Mouse (Mus musculus) embryonic stem cell, embryonic (primary cell): ENCODE measurements around the gene Ap5s1.

ENCODE experiments used
- CTCF ChIA-PET, 4 experiments: fragments of 300-600 bp in 2 of 4; fragments of 350-600 bp in 2 of 4; sonication (Branson Sonifier 250); formaldehyde crosslinking; loops; one replicate each; lab custom pipeline; 2022; ENCODE audit warnings: inconsistent platforms in 2 of 4; lab: Charles Lee
- POLR2A ChIA-PET, 4 experiments: fragments of 300-600 bp in 2 of 4; fragments of 350-600 bp in 2 of 4; sonication (Branson Sonifier 250); formaldehyde crosslinking; loops; one replicate each; lab custom pipeline; 2022; ENCODE audit warnings: antibody characterized with exemption in 4 of 4, inconsistent platforms in 1 of 4; lab: Charles Lee

The Ap5s1 gene

GRCm38 (mm10) chr2:131255738-131256137 is 48.9 kb downstream of the Ap5s1 start:
- CTCF ChIA-PET, result interaction anchor here in 3 of 4 experiments (0.6 to 2.4 kb wide), 19 partner anchors 10 to 867 kb away, joined by 3 to 9 read pairs (median 4); partner anchors contain the start of genes 1700037H04Rik (in 1 of the 3), Cdc25b (in 1 of the 3), Mavs (in 1 of the 3) and Spef1 (in 1 of the 3)
- POLR2A ChIA-PET, result interaction anchor here (0.6 to 7.6 kb wide), 50 partner anchors 7 to 774 kb away, joined by 3 to 75 read pairs (median 4); partner anchors contain the start of genes Mavs (in 3 of the 4), 1700037H04Rik (in 2 of the 4), Cdc25b (in 2 of the 4) and Cenpb (in 2 of the 4)

GRCm38 (mm10) chr2:131258693-131259092 is 51.8 kb downstream of the Ap5s1 start:
- ChIA-PET CTCF (interaction anchor here in 1 of 4 experiments (0.6 kb wide), 1 partner anchor 674 kb away, joined by 4 read pairs; no protein-coding TSS in a partner anchor), POLR2A (interaction anchor here in 2 of 4 experiments (0.7 to 2.0 kb wide), 3 partner anchors 75 to 99 kb away, joined by 3 to 5 read pairs (median 3); partner anchors contain the start of gene 1700037H04Rik (in 1 of the 2))

- CTCF ChIA-PET, result interaction anchor here in 3 of 4 experiments (0.7 to 1.4 kb wide), 4 partner anchors 9 to 284 kb away, joined by 3 read pairs; partner anchors contain the start of gene Rnf24 (in 1 of the 3)
These were observed 53.8 kb downstream of the Ap5s1 start for GRCm38 (mm10) chr2:131260544-131261307.

GRCm38 (mm10) chr2:131261481-131262212 is 54.8 kb downstream of the Ap5s1 start:
- ChIA-PET CTCF (interaction anchor here (0.5 to 1.8 kb wide), 12 partner anchors 8 to 546 kb away, joined by 3 to 5 read pairs (median 3); partner anchors contain the start of genes 1700037H04Rik (in 1 of the 4), Cdc25b (in 1 of the 4), Rnf24 (in 1 of the 4) and Spef1 (in 1 of the 4)), POLR2A (interaction anchor here (0.5 to 4.8 kb wide), 48 partner anchors 8 to 739 kb away, joined by 3 to 36 read pairs (median 5); partner anchors contain the start of genes 1700037H04Rik (in 3 of the 4), Mavs (in 2 of the 4), Rnf24 (in 2 of the 4) and Cdc25b (in 1 of the 4))

More at GRCm38 (mm10) chr2:131260544-131261307, 53.8 kb downstream of the Ap5s1 start:
- POLR2A ChIA-PET, result interaction anchor here in 3 of 4 experiments (0.7 to 4.8 kb wide), 23 partner anchors 8 to 165 kb away, joined by 3 to 36 read pairs (median 7); partner anchors contain the start of genes 1700037H04Rik (in 2 of the 3), Mavs (in 2 of the 3), Ap5s1 (in 1 of the 3) and Cdc25b (in 1 of the 3)

- ChIA-PET POLR2A (interaction anchor here (0.5 to 4.8 kb wide), 50 partner anchors 8 to 739 kb away, joined by 3 to 36 read pairs (median 5); partner anchors contain the start of genes 1700037H04Rik (in 3 of the 4), Mavs (in 2 of the 4), Rnf24 (in 2 of the 4) and Cdc25b (in 1 of the 4)), CTCF (interaction anchor here (0.5 to 1.8 kb wide), 12 partner anchors 8 to 547 kb away, joined by 3 to 5 read pairs (median 3); partner anchors contain the start of genes 1700037H04Rik (in 1 of the 4), Cdc25b (in 1 of the 4), Rnf24 (in 1 of the 4) and Spef1 (in 1 of the 4))
These were observed 55.4 kb downstream of the Ap5s1 start, which contains the start of gene Pank2 for GRCm38 (mm10) chr2:131262213-131262672. Gene Pank2, plus strand, starts transcription at chr2:131262495.
